Comparison of ENCODE assay signal across 7 mouse cellular contexts in the genomic region with DNA sequence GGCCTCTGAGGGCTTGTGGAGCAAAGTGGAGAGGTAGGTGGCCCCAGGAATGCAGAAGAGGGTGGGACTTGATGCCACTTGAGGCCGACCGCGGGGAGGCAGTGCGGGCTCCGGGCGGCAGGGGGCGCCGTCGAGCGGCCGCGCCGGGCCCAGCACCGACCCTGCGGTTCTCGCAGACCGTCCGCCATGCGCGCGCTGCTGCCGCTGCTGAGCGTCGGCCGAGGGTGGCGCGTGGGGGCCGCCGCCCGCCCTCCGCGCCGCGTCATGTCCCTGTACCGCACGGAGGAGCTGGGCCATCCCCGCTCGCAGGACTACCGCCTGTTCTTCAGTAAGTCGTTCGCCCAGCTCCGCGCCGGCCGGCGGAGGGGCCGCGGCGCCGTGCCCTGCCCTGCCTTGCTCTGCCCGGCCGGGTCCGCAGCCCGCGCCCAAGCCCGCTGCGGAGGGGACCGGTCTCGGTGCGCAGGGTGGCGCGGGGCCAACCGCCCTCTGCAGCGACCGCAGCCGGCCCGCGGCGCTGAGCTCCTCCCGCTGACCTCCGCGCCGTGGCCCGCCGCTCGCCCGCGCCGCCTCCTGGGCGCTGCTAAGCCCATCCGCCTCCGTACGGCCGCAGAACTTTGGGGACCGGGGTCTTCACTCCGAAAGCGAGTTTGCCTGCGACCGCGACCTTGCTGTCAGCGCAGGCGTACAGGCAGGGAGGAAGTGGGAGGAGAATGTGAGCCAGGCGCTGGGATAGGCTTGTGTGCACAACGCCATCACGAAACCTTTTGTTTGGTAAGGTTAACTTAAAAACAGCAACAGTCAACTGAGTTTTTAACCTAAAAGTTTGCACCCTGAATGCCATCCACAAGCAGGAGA. TPM values are rescaled to one million over a fixed set of nuclear protein-coding genes. Genes with fewer than 3 reads are reported as not detected.
DNase-seq lines count a peak whose midpoint lies in the region; ATAC-seq lines count a peak whose summit lies in the region.

Gene Ppa2, plus strand, starts transcription at position 157 of the 855 bp plus-strand sequence.

- peaks cover 13% of the 10 kb centered on the region for H3K36me3 ChIP-seq in embryonic facial prominence, embryonic 10.5 days (replicated peaks)
- no peaks in the 10 kb centered on the region for H3K36me3 ChIP-seq in limb, embryonic 11.5 days (ENCODE audit: control insufficient read depth, insufficient read depth, low read length)
- H3K36me3 ChIP-seq in midbrain, embryonic 14.5 days (ENCODE audit: control insufficient read depth, insufficient read depth, low read length) = no peaks in the 10 kb centered on the region

- 1% methylated on average over 95 of the region's 95 CpGs for WGBS in embryonic facial prominence, embryonic 10.5 days
- WGBS in limb, embryonic 11.5 days = under 1% methylated on average over 83 of the region's 95 CpGs
- under 1% methylated on average over 95 of the region's 95 CpGs for WGBS in midbrain, embryonic 14.5 days

- peaks cover 10% of the 10 kb centered on the region for H3K4me1 ChIP-seq in embryonic facial prominence, embryonic 10.5 days
- no peaks in the 10 kb centered on the region for H3K4me1 ChIP-seq in limb, embryonic 11.5 days (ENCODE audit: control insufficient read depth, insufficient read depth, low read length)
- peaks cover 10% of the 10 kb centered on the region; the same call in 1 of the 2 replicates for H3K4me1 ChIP-seq in midbrain, embryonic 14.5 days (ENCODE audit: control insufficient read depth, insufficient read depth, low read length)

- DNase-seq in adrenal gland, postnatal 10 days = peak; percentile 88
- peak; percentile 89 for DNase-seq in embryonic facial prominence, embryonic 10.5 days (ENCODE audit: low spot score)
- peak; percentile 81 for DNase-seq in kidney, adult 11 months
- peak; percentile 85 for DNase-seq in limb, embryonic 11.5 days (ENCODE audit: low spot score)
- DNase-seq in midbrain, embryonic 14.5 days = peak; percentile 91
- DNase-seq in spleen, adult 18-20 months = peak; percentile 75 to 83

- H3K27me3 ChIP-seq in embryonic facial prominence, embryonic 10.5 days (replicated peaks; ENCODE audit: low read depth, poor library complexity, severe bottlenecking) = no peaks in the 10 kb centered on the region
- no peaks in the 10 kb centered on the region for H3K27me3 ChIP-seq in limb, embryonic 11.5 days (ENCODE audit: control insufficient read depth, insufficient read depth, low read length)
- H3K27me3 ChIP-seq in midbrain, embryonic 14.5 days (ENCODE audit: control insufficient read depth, insufficient read depth, low read length) = no peaks in the 10 kb centered on the region

- peak within 1 kb of the TSS; percentile 55 for H3K4me2 ChIP-seq in limb, embryonic 11.5 days (ENCODE audit: low read depth, severe bottlenecking)
- peak within 1 kb of the TSS; percentile 72 for H3K4me2 ChIP-seq in midbrain, embryonic 14.5 days (ENCODE audit: low read length)

- peak within 1 kb of the TSS; percentile 95 for H3K9ac ChIP-seq in limb, embryonic 11.5 days (ENCODE audit: low read length)
- H3K9ac ChIP-seq in midbrain, embryonic 14.5 days (replicated peaks; ENCODE audit: low read length) = peak within 1 kb of the TSS; percentile 93

- H3K4me3 ChIP-seq in embryonic facial prominence, embryonic 10.5 days = peak within 1 kb of the TSS; percentile 66
- peak within 1 kb of the TSS; percentile 60 for H3K4me3 ChIP-seq in limb, embryonic 11.5 days (ENCODE audit: low read depth, low read length)
- H3K4me3 ChIP-seq in midbrain, embryonic 14.5 days (replicated peaks; ENCODE audit: low read depth, low read length) = peak within 1 kb of the TSS; percentile 78

- H3K9me3 ChIP-seq in embryonic facial prominence, embryonic 10.5 days = peaks cover 3% of the 10 kb centered on the region; the same call in 1 of the 2 replicates
- H3K9me3 ChIP-seq in limb, embryonic 11.5 days (ENCODE audit: control insufficient read depth, low read length) = no peaks in the 10 kb centered on the region
- no peaks in the 10 kb centered on the region for H3K9me3 ChIP-seq in midbrain, embryonic 14.5 days (ENCODE audit: control insufficient read depth, low read length)

- peak within 1 kb of the TSS; percentile 94 for H3K27ac ChIP-seq in embryonic facial prominence, embryonic 10.5 days (replicated peaks)
- H3K27ac ChIP-seq in limb, embryonic 11.5 days (replicated peaks; ENCODE audit: low read depth, low read length) = peak within 1 kb of the TSS; percentile 96
- peak within 1 kb of the TSS; percentile 97 for H3K27ac ChIP-seq in midbrain, embryonic 14.5 days (replicated peaks; ENCODE audit: low read depth, low read length)

- ATAC-seq in granulocyte monocyte progenitor cell, adult 5-6 weeks (replicated peaks; ENCODE audit: poor library complexity, severe bottlenecking) = peak; percentile 86
- peak; percentile 93 for ATAC-seq in limb, embryonic 11.5 days (ENCODE audit: insufficient number of reproducible peaks, low FRiP score, low TSS enrichment, low read depth)
- peak; percentile 94 for ATAC-seq in midbrain, embryonic 14.5 days (ENCODE audit: low FRiP score, low TSS enrichment)

RNA-seq across cellular contexts. Expression of gene Ppa2, which starts in this region (rescaled TPM):
- total RNA-seq in adrenal gland, postnatal 10 days (2021) = 10 to 100 TPM; 82.8 to 91.9 TPM
- polyA plus RNA-seq in embryonic facial prominence, embryonic 10.5 days (2016; fragmentation: Nextera tagmentation; extraction: Ambion mirVana) = 84.6 and 88.0 TPM in 2 replicates
- total RNA-seq in granulocyte monocyte progenitor cell, adult 5-6 weeks (2014; fragmentation: Nextera tagmentation) = 58.2 and 67.4 TPM in 2 replicates
- 46.5 and 49.3 TPM in 2 replicates for total RNA-seq in granulocyte monocyte progenitor cell, adult 5-6 weeks (2017)
- polyA plus RNA-seq in limb, embryonic 11.5 days (2014; fragmentation: Nextera tagmentation; extraction: Ambion mirVana) = 78.4 and 85.8 TPM in 2 replicates
- 90.5 and 94.2 TPM in 2 replicates for polyA plus RNA-seq in midbrain, embryonic 14.5 days (2014; fragmentation: Nextera tagmentation; extraction: Ambion mirVana)

Comparison
In these comparisons a context has a peak if more than half of its experiments do, and no peak if none do; other contexts are left out.
1. Peak in every context shown above with its lines: DNase-seq, ATAC-seq, H3K4me3 ChIP-seq and H3K27ac ChIP-seq.